Mouse (Mus musculus) CH12.LX (cell line): Measurements from ENCODE around the gene Lamc1. TPM values are rescaled to one million over a fixed set of nuclear protein-coding genes. Genes with fewer than 3 reads are reported as not detected.

Experiments used
- DNase-seq: peaks from one replicate; pipeline ENCODE4 v3.0.0-alpha.2; 2013; ENCODE audit errors: extremely low read depth
- H3K27ac ChIP-seq: 2 replicates; pipeline ENCODE4 v1.5.1; 2012; ENCODE audit warnings: low read depth, mild to moderate bottlenecking, control low read depth, moderate library complexity; ENCODE audit not compliant: insufficient read depth
- H3K27me3 ChIP-seq: replicated peaks from 2 replicates; pipeline ENCODE3; 2012; ENCODE audit warnings: inconsistent platforms
- H3K36me3 ChIP-seq, 2 experiments: replicated peaks in 1 of 2; 2 replicates each; pipeline versions ENCODE3 to v1.6.1; 2012; ENCODE audit warnings: inconsistent platforms in 1 of 2, low read length in 1 of 2, mild to moderate bottlenecking in 1 of 2, mixed read lengths in 1 of 2, moderate library complexity in 1 of 2; ENCODE audit not compliant: control insufficient read depth in 1 of 2, insufficient read depth in 1 of 2
- H3K4me1 ChIP-seq, 2 experiments: 2 replicates each; pipeline ENCODE4 v1.6.1; 2012; ENCODE audit warnings: inconsistent platforms in 1 of 2, moderate library complexity in 1 of 2; ENCODE audit not compliant: insufficient read depth in 2 of 2, control insufficient read depth in 1 of 2
- H3K4me2 ChIP-seq: 2 replicates; pipeline ENCODE4 v1.6.1; 2012; ENCODE audit warnings: low read depth, mild to moderate bottlenecking, control low read depth; ENCODE audit not compliant: poor library complexity, insufficient read depth, severe bottlenecking
- H3K4me3 ChIP-seq, 3 experiments: fragments of 150-350 bp in 1 of 3; sonication (generic) in 1 of 3; replicated peaks in 1 of 3; 2 replicates each; pipeline versions ENCODE3 to v1.5.1; 2011 to 2012; ENCODE audit warnings: low read depth in 2 of 3, low read length in 2 of 3, mild to moderate bottlenecking in 2 of 3, moderate library complexity in 2 of 3, control low read depth in 1 of 3, improper control_type of control experiment in 1 of 3, inconsistent platforms in 1 of 3, mixed read lengths in 1 of 3; ENCODE audit not compliant: poor library complexity in 1 of 3
- H3K79me2 ChIP-seq: replicated peaks from 2 replicates; pipeline ENCODE4 v1.6.1; 2012; ENCODE audit warnings: mild to moderate bottlenecking, moderate library complexity; ENCODE audit not compliant: control insufficient read depth, poor library complexity, insufficient read depth, severe bottlenecking; ENCODE audit errors: extremely low read depth
- H3K9ac ChIP-seq: 2 replicates; pipeline ENCODE4 v1.6.1; 2012; ENCODE audit warnings: low read depth, mild to moderate bottlenecking, control low read depth, moderate library complexity; ENCODE audit not compliant: insufficient read depth
- H3K9me3 ChIP-seq: replicated peaks from 2 replicates; pipeline ENCODE3; 2012; ENCODE audit warnings: low read length, inconsistent platforms, mixed read lengths
- BHLHE40 ChIP-seq: IDR thresholded peaks from 2 replicates; pipeline ENCODE4 v1.6.1; 2011; ENCODE audit warnings: mild to moderate bottlenecking, low read depth, low read length, improper control_type of control experiment
- CHD1 ChIP-seq: IDR thresholded peaks from 2 replicates; pipeline ENCODE4 v1.6.1; 2012; ENCODE audit warnings: low read depth, low read length, improper control_type of control experiment, inconsistent platforms
- CHD2 ChIP-seq: IDR thresholded peaks from 2 replicates; pipeline ENCODE4 v1.6.1; 2011; ENCODE audit warnings: low read length, improper control_type of control experiment
- CTCF ChIP-seq, 2 experiments: IDR thresholded peaks in 1 of 2; conservative IDR thresholded peaks in 1 of 2; 2 replicates each; pipeline ENCODE4 v1.5.1; 2011 to 2012; ENCODE audit warnings: low read depth in 2 of 2, low read length in 2 of 2, improper control_type of control experiment in 1 of 2, inconsistent platforms in 1 of 2, mild to moderate bottlenecking in 1 of 2, moderate library complexity in 1 of 2
- GABPA ChIP-seq: IDR thresholded peaks from 2 replicates; pipeline ENCODE4 v1.6.1; 2012; ENCODE audit warnings: low read depth, low read length, improper control_type of control experiment, inconsistent platforms; ENCODE audit not compliant: insufficient replicate concordance
- JUND ChIP-seq: conservative IDR thresholded peaks from 2 replicates; pipeline ENCODE4 v1.6.1; 2011; ENCODE audit warnings: low read depth, low read length, improper control_type of control experiment
- KAT2A ChIP-seq: IDR thresholded peaks from 2 replicates; pipeline ENCODE4 v1.6.1; 2012; ENCODE audit warnings: low read length, improper control_type of control experiment, inconsistent platforms; ENCODE audit not compliant: insufficient replicate concordance
- MAZ ChIP-seq: IDR thresholded peaks from 2 replicates; pipeline ENCODE4 v1.6.1; 2012; ENCODE audit warnings: low read depth, mild to moderate bottlenecking, inconsistent platforms, low read length, improper control_type of control experiment, moderate library complexity
- MYC ChIP-seq: IDR thresholded peaks from 2 replicates; pipeline ENCODE4 v1.6.1; 2011; ENCODE audit warnings: low read depth, mild to moderate bottlenecking, improper control_type of control experiment, low read length
- NRF1 ChIP-seq: IDR thresholded peaks from 2 replicates; pipeline ENCODE4 v1.6.1; 2014; ENCODE audit warnings: low read depth, mild to moderate bottlenecking, inconsistent platforms, low read length, improper control_type of control experiment, moderate library complexity
- RAD21 ChIP-seq: IDR thresholded peaks from 2 replicates; pipeline ENCODE4 v1.6.1; 2011; ENCODE audit warnings: low read depth, mild to moderate bottlenecking, low read length, improper control_type of control experiment, moderate library complexity
- SMC3 ChIP-seq: IDR thresholded peaks from 2 replicates; pipeline ENCODE4 v1.6.1; 2011; ENCODE audit warnings: low read depth, low read length, improper control_type of control experiment
- TCF12 ChIP-seq: IDR thresholded peaks from 2 replicates; pipeline ENCODE4 v1.6.1; 2014; ENCODE audit warnings: low read depth, mild to moderate bottlenecking, inconsistent platforms, low read length, improper control_type of control experiment
- UBTF ChIP-seq: IDR thresholded peaks from 2 replicates; pipeline ENCODE4 v1.6.1; 2012; ENCODE audit warnings: low read depth, mild to moderate bottlenecking, inconsistent platforms, low read length, improper control_type of control experiment, moderate library complexity
- USF1 ChIP-seq: IDR thresholded peaks from 2 replicates; pipeline ENCODE4 v1.6.1; 2014; ENCODE audit warnings: low read depth, mild to moderate bottlenecking, inconsistent platforms, low read length, improper control_type of control experiment
- ZNF384 ChIP-seq: IDR thresholded peaks from 2 replicates; pipeline ENCODE4 v1.6.1; 2012; ENCODE audit warnings: low read depth, low read length, improper control_type of control experiment, inconsistent platforms
- dilution Hi-C: fragments of 300-500 bp; cut with MboI; formaldehyde crosslinking; loops from 2 replicates; pipeline ENCODE4 v1.14.3; 2020; ENCODE audit warnings: low sequenced_read_pairs; ENCODE audit not compliant: extremely low pct_unique_long_range_greater_than_20kb, extremely low pct_ligation_motif_present
- in situ Hi-C: fragments of 300-500 bp; cut with MboI; formaldehyde crosslinking; loops from 3 replicates; pipeline ENCODE4 v1.14.3; 2019; ENCODE audit warnings: low sequenced_read_pairs, low pct_ligation_motif_present, low pct_unique_long_range_greater_than_20kb, mixed read lengths
- polyA plus RNA-seq: library from polyadenylated mRNA; unstranded; fragments of >175 nt; gene quantifications from 2 replicates; pipeline ENCODE4 v1.2.1, GENCODE M21; 2012; ENCODE audit warnings: low read depth; ENCODE audit not compliant: insufficient read length
- total RNA-seq, 2 experiments: library from RNA; depleted of rRNA; stranded (reverse); fragments of 300-350 nt in 1 of 2; fragments of >200 nt in 1 of 2; gene quantifications; 2 replicates each; pipeline ENCODE4 v1.2.3; 2012 to 2014

The Lamc1 gene
- total and polyA plus RNA-seq, 3 experiments: 5.7 to 16.7 (median 10.5) TPM

GRCm38 (mm10) chr1:153310190-153310589 lies 22.4 kb downstream of the Lamc1 start:
- Histone ChIP-seq H3K9ac (no peak overlapping the region), H3K9me3 (no peaks in the 10 kb centered on the region), H3K79me2 (peaks cover 2% of the 10 kb centered on the region; the same call in 1 of the 2 replicates), H3K4me1 (peaks cover 8 to 27% of the 10 kb centered on the region in 2 experiments; a peak in 3 of 4 replicates), H3K4me2 (no peak overlapping the region), H3K27ac (no peak overlapping the region), H3K36me3 (peaks cover 0 to 6% of the 10 kb centered on the region in 2 experiments), H3K4me3 (no peak overlapping the region), H3K27me3 (no peaks in the 10 kb centered on the region)
- dilution Hi-C loops (no loop called here), in situ Hi-C loops (no loop called here)
- no peak for DNase-seq
- TF ChIP-seq GABPA (no peak), UBTF (no peak), CTCF (conservative IDR thresholded peaks at IDR 0.05 in 1 of 2, IDR thresholded peaks at IDR 0.05 in 1 of 2; ENCODE audit: low read depth in 2 of 2, low read length in 2 of 2) (no peak), CHD1 (no peak), MAZ (no peak), NRF1 (no peak), KAT2A (no peak), TCF12 (no peak), CHD2 (no peak), USF1 (no peak)

- no peak overlapping the region for H3K4me2 ChIP-seq
- dilution Hi-C loops: no loop called here
- peaks cover 0 to 4% of the 10 kb centered on the region in 2 experiments for H3K36me3 ChIP-seq
- H3K9me3 ChIP-seq: no peaks in the 10 kb centered on the region
- DNase-seq: no peak
- TF ChIP-seq SMC3 (no peak), RAD21 (no peak), MYC (no peak), CHD2 (no peak), JUND (no peak), ZNF384 (no peak), BHLHE40 (no peak)
- in situ Hi-C loops: no loop called here
- peaks cover 2% of the 10 kb centered on the region; the same call in 1 of the 2 replicates for H3K79me2 ChIP-seq
- no peak overlapping the region for H3K9ac ChIP-seq
- peaks cover 9 to 33% of the 10 kb centered on the region in 2 experiments; a peak in 3 of 4 replicates for H3K4me1 ChIP-seq
- no peak overlapping the region for H3K27ac ChIP-seq
- no peaks in the 10 kb centered on the region for H3K27me3 ChIP-seq
- H3K4me3 ChIP-seq: no peak overlapping the region
These were observed 23.3 kb downstream of the Lamc1 start for GRCm38 (mm10) chr1:153309310-153309709.
